Mouse (Mus musculus): ENCODE data around the gene Mapt.
"Not testable (repeated sequence)": the region's sequence is repeated elsewhere in the genome, so short reads cannot be mapped to it uniquely, and the experiment has no call there.

Gene Mapt

DNA sequence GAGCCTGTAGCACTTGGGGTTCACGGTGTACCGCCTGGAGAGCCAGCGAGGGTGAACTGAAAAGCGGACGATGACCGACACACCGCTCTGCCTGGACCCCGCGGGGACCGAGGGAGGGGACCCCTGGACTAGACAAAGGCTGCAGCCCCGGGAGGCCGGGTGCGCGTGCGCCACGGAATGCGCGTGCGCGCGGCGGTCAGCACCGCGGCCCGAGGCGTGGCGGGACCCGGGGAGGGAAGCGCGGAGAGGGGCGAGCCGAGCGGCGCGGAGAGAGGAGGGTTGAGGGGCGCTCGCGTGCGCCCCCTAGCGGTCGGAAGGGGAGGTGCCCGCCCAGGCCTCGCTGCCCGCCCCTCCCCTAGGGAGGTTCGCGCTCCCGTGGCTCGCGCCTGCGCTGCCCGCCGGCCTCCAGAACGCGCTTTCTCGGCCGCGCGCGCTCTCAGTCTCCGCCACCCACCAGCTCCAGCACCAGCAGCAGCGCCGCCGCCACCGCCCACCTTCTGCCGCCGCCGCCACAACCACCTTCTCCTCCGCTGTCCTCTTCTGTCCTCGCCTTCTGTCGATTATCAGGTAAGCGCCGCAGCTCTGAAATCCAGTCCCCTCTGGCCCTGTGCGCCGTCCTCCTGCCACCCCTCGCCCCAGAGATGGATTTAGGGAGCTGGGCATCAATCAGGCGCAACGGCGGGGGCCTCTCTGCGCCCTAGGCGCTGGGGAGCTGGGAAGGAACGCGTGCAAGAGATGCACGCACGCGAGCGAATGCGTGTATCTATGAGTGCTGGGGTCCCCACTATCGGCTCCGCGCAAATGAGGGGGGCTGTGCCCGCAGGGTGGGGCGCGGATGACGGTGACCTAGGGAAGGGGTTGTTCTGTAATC lies at the start of gene Mapt:
Mapt (plus strand) TSS at position 350 of the 871 bp plus-strand sequence.
- in situ Hi-C loops (cut with MboI, MseI), result no loop called here

DNA sequence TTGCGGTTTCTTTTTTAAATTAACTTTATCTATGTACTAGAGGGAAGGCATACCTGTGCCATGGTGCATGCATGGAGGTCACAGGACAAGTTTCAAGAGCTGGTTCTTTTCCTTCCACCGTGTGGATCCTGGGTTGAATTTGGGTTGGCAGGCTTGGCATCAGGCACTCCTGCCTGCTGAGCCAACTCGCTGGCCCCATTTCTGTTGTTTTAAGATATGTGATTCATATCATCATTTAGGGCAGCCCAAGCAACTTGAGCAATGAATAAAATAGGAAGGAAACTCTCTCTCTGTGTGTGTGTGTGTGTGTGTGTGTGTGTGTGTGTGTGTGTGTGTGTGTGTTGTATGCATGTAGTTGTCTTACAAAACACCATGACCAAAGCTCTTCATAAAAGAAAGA lies 49.0 kb upstream of the Mapt start:
- in situ Hi-C loops (cut with MboI, MseI), result no loop called here

GRCm38 (mm10) chr11:104186135-104186836 lies 44.9 kb upstream of the Mapt start, which contains the start of gene Sppl2c:
Sppl2c (plus strand) TSS chr11:104186327.
- in situ Hi-C loops (cut with MboI, MseI), result no loop called here

- in situ Hi-C loops (cut with MboI, MseI), result no loop called here
These were observed 44.4 kb upstream of the Mapt start for GRCm38 (mm10) chr11:104186837-104187150.

DNA sequence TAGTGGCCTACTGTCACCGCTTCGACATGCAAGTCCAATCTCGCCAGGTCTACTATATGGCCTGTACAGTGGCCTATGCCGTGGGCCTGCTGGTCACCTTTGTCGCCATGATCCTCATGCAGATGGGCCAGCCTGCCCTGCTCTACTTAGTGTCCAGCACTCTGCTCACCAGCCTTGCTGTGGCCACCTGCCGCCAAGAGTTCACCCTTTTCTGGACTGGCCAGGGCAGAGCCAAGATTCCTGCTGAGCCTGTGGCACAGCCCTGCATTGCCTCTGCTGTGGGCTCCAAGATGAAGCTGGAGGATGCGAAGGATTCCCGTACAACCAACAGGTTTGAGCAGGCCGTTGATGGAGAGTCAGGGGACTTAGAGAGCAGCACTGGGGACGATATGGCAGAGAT lies 43.4 kb upstream of the Mapt start:
- in situ Hi-C loops (cut with MboI, MseI), result no loop called here

DNA sequence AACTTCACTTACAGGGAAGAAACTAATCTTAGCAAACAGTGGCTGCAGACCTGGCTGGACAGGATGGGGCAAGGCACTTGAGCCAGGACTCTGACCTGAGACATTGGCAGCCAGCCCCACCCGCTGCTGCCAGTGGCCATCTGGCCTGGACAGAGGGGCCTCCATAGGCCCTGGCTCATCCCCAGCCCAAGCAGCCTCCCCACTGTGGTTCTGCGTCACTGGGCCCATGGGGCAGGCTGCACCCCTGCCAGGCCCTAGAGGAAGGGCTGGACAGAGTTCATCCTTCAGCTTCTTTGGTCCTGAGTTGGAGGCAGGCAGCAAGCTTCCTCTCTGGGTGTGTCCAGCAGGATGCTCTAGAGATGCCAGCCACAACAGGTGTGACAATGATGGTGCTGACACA lies 41.2 kb upstream of the Mapt start:
- in situ Hi-C loops (cut with MboI, MseI), result no loop called here

DNA sequence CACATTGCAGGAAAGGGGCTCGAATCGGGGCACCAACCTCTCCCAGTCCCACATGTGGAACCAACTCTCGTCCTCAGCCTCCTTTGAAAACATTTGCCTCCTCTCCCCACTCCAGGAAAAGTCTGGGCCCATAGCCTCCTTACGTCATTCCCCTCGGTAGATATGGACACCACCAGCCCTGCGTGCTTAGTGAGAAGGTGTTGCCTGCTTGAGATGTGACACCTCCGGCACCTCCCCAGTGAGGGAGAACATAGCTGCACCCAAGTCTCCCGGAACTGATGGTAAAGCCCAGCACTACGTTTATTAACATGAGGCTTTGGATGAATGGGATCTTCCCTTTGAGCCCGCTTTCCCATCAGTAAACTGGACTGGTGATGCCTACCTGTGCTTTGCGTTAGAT lies 35.8 kb upstream of the Mapt start:
- in situ Hi-C loops (cut with MboI, MseI), result no loop called here

- in situ Hi-C loops (cut with MboI, MseI), result no loop called here
These were observed 35.4 kb upstream of the Mapt start for GRCm38 (mm10) chr11:104195791-104196190.

- in situ Hi-C loops (cut with MboI, MseI), result no loop called here
These were observed 33.3 kb upstream of the Mapt start for GRCm38 (mm10) chr11:104197861-104198260.

- in situ Hi-C loops (cut with MboI, MseI), result no loop called here
These were observed 27.9 kb upstream of the Mapt start for GRCm38 (mm10) chr11:104203271-104203670.

- in situ Hi-C loops (cut with MboI, MseI), result no loop called here
These were observed 24.6 kb upstream of the Mapt start for GRCm38 (mm10) chr11:104206573-104206972.

GRCm38 (mm10) chr11:104209041-104209440 lies 22.1 kb upstream of the Mapt start:
- in situ Hi-C loops (cut with MboI, MseI), result no loop called here

DNA sequence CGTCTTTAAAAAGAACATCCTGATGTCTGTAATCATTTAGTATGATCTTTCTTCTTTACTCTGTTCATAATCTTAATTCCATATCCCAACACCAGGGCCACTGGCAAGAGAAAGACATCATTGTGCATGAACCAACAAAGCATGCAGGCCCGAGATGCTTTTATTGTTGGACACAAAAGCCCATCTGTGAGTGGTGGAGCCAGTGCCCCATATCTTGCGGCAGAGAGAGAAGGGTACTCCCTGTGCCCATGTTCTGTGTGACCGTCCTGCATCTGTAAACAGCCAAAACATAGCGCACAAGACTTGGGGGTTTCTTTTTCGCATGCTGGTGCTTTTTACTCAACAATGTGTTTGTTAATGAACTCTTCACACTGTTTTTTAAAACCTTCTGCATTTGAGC lies 19.9 kb upstream of the Mapt start:
- in situ Hi-C loops (cut with MboI, MseI), result no loop called here

- in situ Hi-C loops (cut with MboI, MseI), result not testable (repeated sequence)
These were observed 17.1 kb upstream of the Mapt start for GRCm38 (mm10) chr11:104214128-104214527.

DNA sequence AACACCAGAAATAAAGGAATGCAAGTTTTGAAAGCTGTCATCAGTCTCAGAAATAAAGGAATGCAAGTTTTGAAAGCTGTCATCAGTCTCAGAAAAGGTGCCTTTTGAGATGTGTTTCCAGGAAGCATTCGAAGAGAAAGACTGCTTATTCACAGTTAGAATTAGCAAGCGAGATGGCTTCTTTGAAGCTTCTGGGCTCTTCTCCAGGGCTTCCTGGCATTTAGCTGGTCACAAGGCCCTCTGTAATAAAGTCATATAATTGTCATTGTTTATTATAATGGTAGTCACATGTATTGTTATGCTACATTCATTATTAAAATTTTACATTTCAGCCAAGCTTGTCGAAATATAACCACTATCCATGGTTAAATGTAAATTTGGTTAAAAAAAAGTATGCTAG lies 13.1 kb upstream of the Mapt start:
- in situ Hi-C loops (cut with MboI, MseI), result no loop called here

DNA sequence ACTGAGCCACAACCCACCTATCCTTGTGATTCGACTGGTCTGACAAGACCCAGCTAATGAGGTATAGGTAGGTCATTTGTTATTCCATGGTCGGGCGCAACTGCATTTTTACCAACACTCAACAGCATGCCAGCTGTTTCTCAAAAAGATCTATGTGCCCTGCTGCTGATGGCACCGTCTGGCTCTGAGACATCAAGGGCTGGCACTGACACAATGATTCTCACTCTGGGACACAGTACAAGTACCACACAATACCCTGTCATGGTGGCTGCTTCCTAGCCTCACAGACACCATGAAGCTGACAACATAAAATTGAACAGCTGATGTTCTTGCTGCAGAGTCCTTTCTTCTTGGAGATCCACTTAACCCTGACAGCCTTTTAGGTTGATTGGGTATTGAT lies 10.9 kb upstream of the Mapt start:
- in situ Hi-C loops (cut with MboI, MseI), result no loop called here

GRCm38 (mm10) chr11:104221751-104222150 lies 9.4 kb upstream of the Mapt start:
- in situ Hi-C loops (cut with MboI, MseI), result no loop called here

DNA sequence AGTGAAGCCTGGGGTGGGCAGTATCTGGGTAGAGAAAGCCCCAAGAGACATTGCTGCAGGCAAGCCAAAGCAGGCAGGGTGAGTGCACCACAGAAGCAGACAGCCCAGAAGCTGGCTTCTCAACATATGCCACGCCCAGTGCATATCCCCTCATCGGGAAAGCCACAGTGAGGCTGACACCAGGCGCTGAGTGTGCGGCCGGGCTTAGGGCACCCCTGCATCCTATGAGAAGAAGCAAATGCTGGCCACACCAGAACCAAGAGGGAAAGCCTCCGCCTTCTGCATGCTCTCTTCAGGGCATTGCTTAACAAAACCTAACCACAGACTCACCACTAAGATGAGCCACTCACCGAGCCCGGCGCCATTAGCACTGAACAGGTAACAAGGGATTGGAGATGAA lies 7.9 kb upstream of the Mapt start:
- in situ Hi-C loops (cut with MboI, MseI), result no loop called here

DNA sequence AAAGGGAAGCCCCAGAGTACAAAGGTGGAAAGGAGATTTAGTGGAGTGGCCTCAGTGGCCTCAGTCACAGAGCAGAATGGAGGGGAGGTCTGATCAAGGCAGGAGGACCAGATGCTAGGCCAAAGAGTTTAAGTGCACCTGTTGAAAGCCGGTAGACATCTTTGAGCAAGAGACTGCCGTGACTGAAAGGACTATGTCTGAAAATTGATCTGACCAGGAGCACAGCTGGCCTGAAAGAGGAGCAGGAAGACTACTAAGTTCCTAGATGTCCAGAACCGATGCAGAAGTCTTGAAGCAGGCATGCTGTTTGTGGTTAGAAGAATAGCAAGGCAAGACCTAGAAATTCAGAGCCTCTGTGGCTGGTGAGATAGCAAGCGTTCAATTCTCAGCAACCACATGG lies 1.8 kb upstream of the Mapt start:
- in situ Hi-C loops (cut with MboI, MseI), result no loop called here

DNA sequence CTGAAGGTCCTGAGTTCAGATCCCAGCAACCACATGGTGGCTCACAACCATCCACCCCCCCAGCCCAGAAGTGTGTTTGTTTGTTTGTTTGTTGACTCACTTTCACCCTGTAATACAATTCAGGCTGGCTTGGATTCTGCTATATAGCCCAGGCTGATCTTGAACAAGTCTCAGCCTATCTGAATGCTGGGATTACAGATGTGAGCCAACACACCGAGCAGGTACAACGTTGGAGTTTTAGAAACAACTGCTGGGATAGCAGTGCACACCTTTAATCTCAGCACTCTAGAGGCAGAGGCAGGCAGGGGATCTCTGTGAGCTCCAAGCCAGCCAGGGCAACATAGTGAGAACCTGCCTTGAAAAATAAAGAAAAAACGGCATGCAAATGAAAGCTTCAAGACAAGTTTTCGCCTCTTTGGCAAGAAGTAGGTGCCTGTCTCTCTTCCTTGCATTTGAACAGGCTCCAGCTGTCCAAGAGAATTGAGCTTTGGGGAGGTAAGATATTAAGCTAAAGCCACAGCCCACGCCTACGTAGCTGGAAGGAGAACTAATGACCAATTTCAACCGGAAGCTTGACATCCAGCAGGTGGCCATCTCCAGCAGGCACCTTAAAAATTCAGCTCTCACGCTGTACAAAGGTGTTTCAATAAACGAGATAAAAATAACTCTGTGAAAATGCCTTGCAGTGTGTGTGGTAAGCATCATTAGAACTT lies 968 bp upstream of the Mapt start:
- in situ Hi-C loops (cut with MboI, MseI), result no loop called here

DNA sequence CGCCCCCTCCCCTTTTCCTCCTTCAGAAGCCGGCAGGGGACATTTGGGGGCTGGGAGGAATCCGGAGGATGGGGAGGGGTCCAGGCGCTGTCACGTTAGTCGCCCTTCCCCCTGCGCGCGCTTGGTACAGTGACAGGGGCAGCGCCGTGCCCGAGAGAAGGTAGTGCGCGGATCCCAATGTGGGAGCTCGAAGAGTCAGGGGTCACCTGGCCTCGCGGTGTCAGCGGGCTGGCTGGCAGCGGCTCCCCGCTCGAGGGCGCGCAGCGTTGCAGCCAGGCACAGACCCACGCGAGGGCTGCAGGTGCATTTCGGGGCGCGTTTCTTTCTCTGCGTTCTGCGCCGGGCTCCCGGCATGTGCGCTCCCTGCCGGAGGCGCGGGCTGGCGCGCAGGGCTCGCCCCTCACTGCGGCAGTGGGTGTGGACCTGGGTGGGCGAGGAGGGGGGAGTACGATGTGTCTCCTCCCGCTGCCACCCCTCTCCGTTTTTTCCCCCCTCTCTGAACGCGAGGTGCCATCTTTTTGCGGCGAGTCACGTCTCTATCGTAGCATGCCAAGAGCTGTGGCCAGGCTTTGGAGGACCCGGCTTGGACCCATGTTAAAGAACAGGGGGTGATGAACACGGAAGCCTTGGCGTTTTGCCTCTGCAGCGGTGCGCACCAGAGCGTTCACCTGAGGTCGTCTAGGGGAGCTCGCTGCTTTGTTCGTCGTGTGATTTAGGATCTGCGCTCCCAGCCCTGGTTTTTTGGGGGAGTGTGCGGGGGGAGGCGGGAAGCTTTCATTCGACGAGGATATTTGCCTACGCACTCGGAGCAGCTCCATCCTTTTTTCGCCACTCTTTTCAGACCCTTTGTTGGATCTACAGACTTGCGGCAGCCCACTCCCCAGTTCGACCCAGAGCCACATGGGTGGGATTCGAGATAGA lies 1.2 kb downstream of the Mapt start:
- in situ Hi-C loops (cut with MboI, MseI), result no loop called here

Data from T-helper 1 cell (primary cell).